Mouse (Mus musculus) intestine, postnatal 0 days (tissue): Measurements from ENCODE around the gene Cpsf6. TPM values are rescaled to one million over a fixed set of nuclear protein-coding genes. Genes with fewer than 3 reads are reported as not detected.

Experiments used
- ATAC-seq: fragments of 200-750 bp; cut with Nextera tagmentation; 2 replicates; pipeline ENCODE4 v1.8.0; 2017; ENCODE audit warnings: mild to moderate bottlenecking, moderate TSS enrichment, moderate library complexity
- H3K27ac ChIP-seq: fragments of 300-500 bp; sonication (generic); 2 replicates; pipeline ENCODE4 v1.5.1; 2014; ENCODE audit warnings: mild to moderate bottlenecking, low read depth, low read length, moderate library complexity
- H3K27me3 ChIP-seq: fragments of 300-500 bp; sonication (generic); replicated peaks from 2 replicates; pipeline ENCODE4 v1.6.1; 2014; ENCODE audit warnings: low read length, mixed read lengths; ENCODE audit not compliant: control insufficient read depth, insufficient read depth
- H3K36me3 ChIP-seq: fragments of 300-500 bp; sonication (generic); 2 replicates; pipeline ENCODE4 v1.6.1; 2014; ENCODE audit warnings: mild to moderate bottlenecking, moderate library complexity; ENCODE audit not compliant: control insufficient read depth, insufficient read depth
- H3K4me1 ChIP-seq: fragments of 300-500 bp; sonication (generic); replicated peaks from 2 replicates; pipeline ENCODE4 v1.6.1; 2014; ENCODE audit warnings: antibody characterized with exemption, low read length, mixed read lengths; ENCODE audit not compliant: control insufficient read depth, insufficient read depth
- H3K4me2 ChIP-seq: fragments of 300-500 bp; sonication (generic); replicated peaks from 2 replicates; pipeline ENCODE4 v1.6.1; 2014; ENCODE audit warnings: low read depth, mild to moderate bottlenecking, moderate library complexity
- H3K4me3 ChIP-seq: fragments of 300-500 bp; sonication (generic); 2 replicates; pipeline ENCODE4 v1.5.1; 2014; ENCODE audit warnings: low read depth, low read length
- H3K9ac ChIP-seq: fragments of 300-500 bp; sonication (generic); 2 replicates; pipeline ENCODE4 v1.6.1; 2014; ENCODE audit warnings: mild to moderate bottlenecking, low read depth, low read length
- H3K9me3 ChIP-seq: fragments of 300-500 bp; sonication (generic); 2 replicates; pipeline ENCODE4 v1.6.1; 2016; ENCODE audit warnings: mixed run types; ENCODE audit not compliant: control insufficient read depth
- CTCF ChIP-seq: sonication (generic); IDR thresholded peaks from 2 replicates; pipeline ENCODE4 v1.5.1; 2016; ENCODE audit warnings: low read depth, mild to moderate bottlenecking, control low read depth, antibody characterized with exemption, moderate library complexity
- WGBS: fragments of 180-500 bp; shearing (Covaris S2); extraction: QIAGEN DNeasy Blood & Tissue Kit; methylation state at CpG from one replicate; pipeline ENCODE4 v1.1.7; 2014; 5-methylcytosine and 5-hydroxymethylcytosine counted together
- polyA plus RNA-seq: library from polyadenylated mRNA; unstranded; fragments of >200 nt; fragmentation: Nextera tagmentation; extraction: Ambion mirVana; gene quantifications from 2 replicates; pipeline ENCODE4 v1.2.1, GENCODE M21; 2015

Cpsf6 gene
- polyA plus RNA-seq, 1 experiment from 2014 or later = 41.2 TPM

GRCm38 (mm10) chr10:117299901-117300520 is 79.8 kb downstream of the Cpsf6 start:
- no peak for TF ChIP-seq CTCF
- H3K36me3 ChIP-seq = no peaks in the 10 kb centered on the region
- no peak for ATAC-seq
- no peak overlapping the region for H3K27ac ChIP-seq
- WGBS = 56% methylated on average over 5 of the region's 5 CpGs
- no peak overlapping the region for H3K4me3 ChIP-seq
- H3K9me3 ChIP-seq = peaks cover 8% of the 10 kb centered on the region; the same call in 1 of the 2 replicates
- H3K4me1 ChIP-seq = no peaks in the 10 kb centered on the region
- H3K9ac ChIP-seq = no peak overlapping the region
- H3K27me3 ChIP-seq = no peaks in the 10 kb centered on the region
- H3K4me2 ChIP-seq = no peak overlapping the region

- Histone ChIP-seq H3K4me1 (no peaks in the 10 kb centered on the region), H3K27me3 (no peaks in the 10 kb centered on the region), H3K9me3 (peaks cover 8% of the 10 kb centered on the region; the same call in 1 of the 2 replicates), H3K27ac (no peak overlapping the region), H3K4me2 (no peak overlapping the region), H3K9ac (no peak overlapping the region), H3K4me3 (no peak overlapping the region), H3K36me3 (no peaks in the 10 kb centered on the region)
- no peak for TF ChIP-seq CTCF
- ATAC-seq = no peak
- 59% methylated on average over 4 of the region's 4 CpGs for WGBS
Measured at GRCm38 (mm10) chr10:117299106-117299505, 80.7 kb downstream of the Cpsf6 start.

- Histone ChIP-seq H3K4me2 (no peak overlapping the region), H3K27me3 (no peaks in the 10 kb centered on the region), H3K4me1 (no peaks in the 10 kb centered on the region), H3K9ac (no peak overlapping the region), H3K4me3 (no peak overlapping the region), H3K9me3 (peaks cover 8% of the 10 kb centered on the region; the same call in 1 of the 2 replicates), H3K27ac (no peak overlapping the region), H3K36me3 (no peaks in the 10 kb centered on the region)
- TF ChIP-seq CTCF = no peak
- ATAC-seq = no peak
- 86% methylated on average over 6 of the region's 6 CpGs for WGBS
Measured at GRCm38 (mm10) chr10:117298336-117298735, 81.5 kb downstream of the Cpsf6 start.

Other genes with a start within 250 kb of the Cpsf6 start
- gene Frs2, start 231.5 kb downstream of the Cpsf6 start, polyA plus RNA-seq = 17.9 and 18.5 TPM in 2 replicates
- gene Yeats4, start 155.5 kb downstream of the Cpsf6 start, polyA plus RNA-seq = 41.6 and 43.5 TPM in 2 replicates
- not detected in 2 replicates for gene 9530003J23Rik, start 141.3 kb downstream of the Cpsf6 start, polyA plus RNA-seq
- 43.9 and 47.9 TPM in 2 replicates for gene Lyz2, start 97.7 kb downstream of the Cpsf6 start, polyA plus RNA-seq
- 7.7 and 9.6 TPM in 2 replicates for gene Lyz1, start 87.1 kb downstream of the Cpsf6 start, polyA plus RNA-seq
- gene Cpm, start 249.5 kb upstream of the Cpsf6 start, polyA plus RNA-seq = 32.8 and 33.8 TPM in 2 replicates